Mouse (Mus musculus) forebrain, postnatal 0 days (tissue): Measurements from ENCODE around the gene Usp19. TPM values are rescaled to one million over a fixed set of nuclear protein-coding genes. Genes with fewer than 3 reads are reported as not detected.

Experiments
- ATAC-seq: fragments of 200-750 bp; cut with Nextera tagmentation; 2 replicates; pipeline ENCODE4 v1.8.0; 2017; ENCODE audit warnings: mild to moderate bottlenecking, moderate library complexity
- DNase-seq: peaks from one replicate; pipeline ENCODE4 v3.0.0-alpha.2; 2015
- H3K27ac ChIP-seq: fragments of 300-500 bp; sonication (generic); 2 replicates; pipeline ENCODE4 v1.5.1; 2014; ENCODE audit warnings: low read depth, mild to moderate bottlenecking, antibody characterized with exemption, low read length, moderate library complexity, mixed read lengths
- H3K27me3 ChIP-seq: fragments of 300-500 bp; sonication (generic); 2 replicates; pipeline ENCODE4 v1.6.1; 2014; ENCODE audit warnings: mild to moderate bottlenecking, low read length, mixed read lengths; ENCODE audit not compliant: insufficient read depth
- H3K36me3 ChIP-seq: fragments of 300-500 bp; sonication (generic); 2 replicates; pipeline ENCODE4 v1.6.1; 2014; ENCODE audit warnings: mild to moderate bottlenecking, moderate library complexity; ENCODE audit not compliant: insufficient read depth
- H3K4me1 ChIP-seq: fragments of 300-500 bp; sonication (generic); 2 replicates; pipeline ENCODE4 v1.6.1; 2014; ENCODE audit warnings: antibody characterized with exemption; ENCODE audit not compliant: insufficient read depth
- H3K4me2 ChIP-seq: fragments of 300-500 bp; sonication (generic); 2 replicates; pipeline ENCODE4 v1.6.1; 2014; ENCODE audit warnings: low read depth, mild to moderate bottlenecking, moderate library complexity
- H3K4me3 ChIP-seq: fragments of 300-500 bp; sonication (generic); 2 replicates; pipeline ENCODE4 v1.5.1; 2014; ENCODE audit warnings: low read depth, low read length, mixed read lengths
- H3K9ac ChIP-seq: fragments of 300-500 bp; sonication (generic); 2 replicates; pipeline ENCODE4 v1.6.1; 2014; ENCODE audit warnings: mild to moderate bottlenecking
- H3K9me3 ChIP-seq: fragments of 300-500 bp; sonication (generic); 2 replicates; pipeline ENCODE4 v1.6.1; 2016; ENCODE audit warnings: low read length
- CTCF ChIP-seq: sonication (generic); IDR thresholded peaks from 2 replicates; pipeline ENCODE4 v1.5.1; 2016; ENCODE audit warnings: antibody characterized with exemption, control low read depth, low read depth
- WGBS: fragments of 180-500 bp; shearing (Covaris S2); extraction: QIAGEN DNeasy Blood & Tissue Kit; methylation state at CpG from one replicate; pipeline ENCODE4 v1.1.7; 2014; 5-methylcytosine and 5-hydroxymethylcytosine counted together
- polyA plus RNA-seq: library from polyadenylated mRNA; unstranded; fragments of >200 nt; fragmentation: Nextera tagmentation; extraction: Ambion mirVana; gene quantifications from 2 replicates; pipeline ENCODE4 v1.2.1, GENCODE M21; 2015
- total RNA-seq: library from RNA; depleted of rRNA; stranded (reverse); fragments of >200 nt; gene quantifications from 2 replicates; pipeline ENCODE4 v1.2.3, GENCODE M21; 2014; rRNA removed

The Usp19 gene
- total and polyA plus RNA-seq, 2 experiments from 2014 or later = 41.5 to 97.0 TPM

GRCm38 (mm10) chr9:108530954-108531353 is 40.6 kb downstream of the Usp19 start:
- ATAC-seq (no peak), DNase-seq (no peak)
- H3K9me3 ChIP-seq = no peaks in the 10 kb centered on the region
- no peaks in the 10 kb centered on the region for H3K4me1 ChIP-seq
- TF ChIP-seq CTCF = no peak
- H3K4me2 ChIP-seq = no peak overlapping the region
- no peaks in the 10 kb centered on the region for H3K27me3 ChIP-seq
- 92% methylated on average over 1 of the region's 1 CpGs for WGBS
- H3K4me3 ChIP-seq = no peak overlapping the region
- H3K9ac ChIP-seq = no peak overlapping the region
- H3K27ac ChIP-seq = no peak overlapping the region
- peaks cover 51% of the 10 kb centered on the region for H3K36me3 ChIP-seq

GRCm38 (mm10) chr9:108531496-108531895 is 41.1 kb downstream of the Usp19 start:
- Histone ChIP-seq H3K27me3 (no peaks in the 10 kb centered on the region), H3K9ac (no peak overlapping the region), H3K27ac (no peak overlapping the region), H3K36me3 (peaks cover 54% of the 10 kb centered on the region), H3K4me2 (no peak overlapping the region), H3K9me3 (no peaks in the 10 kb centered on the region), H3K4me1 (no peaks in the 10 kb centered on the region), H3K4me3 (no peak overlapping the region)
- no peak for TF ChIP-seq CTCF
- 96% methylated on average over 1 of the region's 1 CpGs for WGBS
- no peak for ATAC-seq
- DNase-seq = no peak

GRCm38 (mm10) chr9:108540846-108541245 is 50.4 kb downstream of the Usp19 start:
- Histone ChIP-seq H3K4me1 (no peaks in the 10 kb centered on the region), H3K4me3 (no peak overlapping the region), H3K4me2 (no peak overlapping the region), H3K27me3 (no peaks in the 10 kb centered on the region), H3K9ac (no peak overlapping the region), H3K9me3 (no peaks in the 10 kb centered on the region), H3K36me3 (peaks cover 68% of the 10 kb centered on the region), H3K27ac (no peak overlapping the region)
- TF ChIP-seq CTCF = no peak
- DNase-seq (no peak), ATAC-seq (no peak)

- no peak for DNase-seq
- Histone ChIP-seq H3K9ac (no peak overlapping the region), H3K36me3 (peaks cover 69% of the 10 kb centered on the region), H3K4me3 (no peak overlapping the region), H3K9me3 (no peaks in the 10 kb centered on the region), H3K4me1 (no peaks in the 10 kb centered on the region), H3K4me2 (no peak overlapping the region), H3K27me3 (no peaks in the 10 kb centered on the region), H3K27ac (no peak overlapping the region)
- no peak for TF ChIP-seq CTCF
- no peak for ATAC-seq
- 91% methylated on average over 3 of the region's 3 CpGs for WGBS
Measured at GRCm38 (mm10) chr9:108545986-108546385, 55.6 kb downstream of the Usp19 start.

GRCm38 (mm10) chr9:108546875-108547274 is 56.5 kb downstream of the Usp19 start:
- peaks cover 64% of the 10 kb centered on the region for H3K36me3 ChIP-seq
- H3K4me1 ChIP-seq = no peaks in the 10 kb centered on the region
- H3K27ac ChIP-seq = no peak overlapping the region
- H3K27me3 ChIP-seq = no peaks in the 10 kb centered on the region
- 95% methylated on average over 1 of the region's 1 CpGs for WGBS
- TF ChIP-seq CTCF = no peak
- ATAC-seq = no peak
- no peak overlapping the region for H3K4me3 ChIP-seq
- no peaks in the 10 kb centered on the region for H3K9me3 ChIP-seq
- DNase-seq = no peak
- H3K9ac ChIP-seq = no peak overlapping the region
- no peak overlapping the region for H3K4me2 ChIP-seq

Other genes starting within 250 kb of the Usp19 start
- gene Dag1, start 226.6 kb upstream of the Usp19 start, total RNA-seq = 86.9 and 114 TPM in 2 replicates
- gene Dag1, start 226.6 kb upstream of the Usp19 start, polyA plus RNA-seq = 64.3 and 77.4 TPM in 2 replicates
- gene Nicn1, start 200.2 kb upstream of the Usp19 start, total RNA-seq = 66.6 and 67.7 TPM in 2 replicates
- 115 and 134 TPM in 2 replicates for gene Nicn1, start 200.2 kb upstream of the Usp19 start, polyA plus RNA-seq
- gene Amt, start 193.7 kb upstream of the Usp19 start, total RNA-seq = 25.9 and 32.6 TPM in 2 replicates
- gene Amt, start 193.7 kb upstream of the Usp19 start, polyA plus RNA-seq = 14.6 and 20.1 TPM in 2 replicates
- gene Rhoa, start 184.5 kb upstream of the Usp19 start, total RNA-seq = 119 and 126 TPM in 2 replicates
- gene Rhoa, start 184.5 kb upstream of the Usp19 start, polyA plus RNA-seq = 238 and 271 TPM in 2 replicates
- gene Tcta, start 184.4 kb upstream of the Usp19 start, total RNA-seq = 47.7 and 50.0 TPM in 2 replicates
- 59.2 and 66.2 TPM in 2 replicates for gene Tcta, start 184.4 kb upstream of the Usp19 start, polyA plus RNA-seq
- 184 and 264 TPM in 2 replicates for gene Gpx1, start 151.7 kb upstream of the Usp19 start, total RNA-seq
- gene Gpx1, start 151.7 kb upstream of the Usp19 start, polyA plus RNA-seq = 446 and 498 TPM in 2 replicates
- gene Usp4, start 142.7 kb upstream of the Usp19 start, total RNA-seq = 112 and 134 TPM in 2 replicates
- 93.9 and 112 TPM in 2 replicates for gene Usp4, start 142.7 kb upstream of the Usp19 start, polyA plus RNA-seq
- 2.8 and 4.2 TPM in 2 replicates for gene 1700102P08Rik, start 97.8 kb upstream of the Usp19 start, total RNA-seq
- gene 1700102P08Rik, start 97.8 kb upstream of the Usp19 start, polyA plus RNA-seq = 0.87 and 1.2 TPM in 2 replicates
- gene Ccdc36, start 62.1 kb upstream of the Usp19 start, total RNA-seq = 1.8 and 1.9 TPM in 2 replicates
- 1.2 and 1.8 TPM in 2 replicates for gene Ccdc36, start 62.1 kb upstream of the Usp19 start, polyA plus RNA-seq
- not detected in 2 replicates for gene BC048562, start 54.1 kb upstream of the Usp19 start, total RNA-seq
- not detected in 2 replicates for gene BC048562, start 54.1 kb upstream of the Usp19 start, polyA plus RNA-seq
- 37.2 and 38.7 TPM in 2 replicates for gene Ccdc71, start 30.1 kb upstream of the Usp19 start, total RNA-seq
- 51.6 and 55.8 TPM in 2 replicates for gene Ccdc71, start 30.1 kb upstream of the Usp19 start, polyA plus RNA-seq
- 68.7 and 95.6 TPM in 2 replicates for gene Klhdc8b, start 29.0 kb upstream of the Usp19 start, total RNA-seq
- gene Klhdc8b, start 29.0 kb upstream of the Usp19 start, polyA plus RNA-seq = 45.5 and 56.5 TPM in 2 replicates
- 22.5 and 36.3 TPM in 2 replicates for gene Lamb2, start 10.9 kb upstream of the Usp19 start, total RNA-seq
- gene Lamb2, start 10.9 kb upstream of the Usp19 start, polyA plus RNA-seq = 9.1 and 12.5 TPM in 2 replicates
- 121 and 155 TPM in 2 replicates for gene Qars, start 17.1 kb downstream of the Usp19 start, total RNA-seq
- 55.1 and 59.5 TPM in 2 replicates for gene Qars, start 17.1 kb downstream of the Usp19 start, polyA plus RNA-seq
- 206 and 265 TPM in 2 replicates for gene Qrich1, start 26.2 kb downstream of the Usp19 start, total RNA-seq
- 109 and 123 TPM in 2 replicates for gene Qrich1, start 26.2 kb downstream of the Usp19 start, polyA plus RNA-seq
- 115 and 129 TPM in 2 replicates for gene Impdh2, start 69.7 kb downstream of the Usp19 start, total RNA-seq
- 102 and 106 TPM in 2 replicates for gene Impdh2, start 69.7 kb downstream of the Usp19 start, polyA plus RNA-seq
- gene Ndufaf3, start 76.8 kb downstream of the Usp19 start, total RNA-seq = 70.7 and 71.3 TPM in 2 replicates
- 104 and 108 TPM in 2 replicates for gene Ndufaf3, start 76.8 kb downstream of the Usp19 start, polyA plus RNA-seq
- gene Dalrd3, start 79.3 kb downstream of the Usp19 start, total RNA-seq = 99.6 and 115 TPM in 2 replicates
- 221 and 261 TPM in 2 replicates for gene Dalrd3, start 79.3 kb downstream of the Usp19 start, polyA plus RNA-seq
- 353 and 511 TPM in 2 replicates for gene Wdr6, start 88.1 kb downstream of the Usp19 start, total RNA-seq
- gene Wdr6, start 88.1 kb downstream of the Usp19 start, polyA plus RNA-seq = 206 and 283 TPM in 2 replicates
- gene P4htm, start 107.1 kb downstream of the Usp19 start, total RNA-seq = 29.2 and 39.3 TPM in 2 replicates
- gene P4htm, start 107.1 kb downstream of the Usp19 start, polyA plus RNA-seq = 35.4 and 39.9 TPM in 2 replicates
- gene Arih2, start 158.8 kb downstream of the Usp19 start, total RNA-seq = 68.2 and 70.9 TPM in 2 replicates
- gene Arih2, start 158.8 kb downstream of the Usp19 start, polyA plus RNA-seq = 32.3 and 40.3 TPM in 2 replicates
- gene Slc25a20, start 171.5 kb downstream of the Usp19 start, total RNA-seq = 37.6 and 40.5 TPM in 2 replicates
- 35.2 and 39.6 TPM in 2 replicates for gene Slc25a20, start 171.5 kb downstream of the Usp19 start, polyA plus RNA-seq
- 81.2 and 104 TPM in 2 replicates for gene Prkar2a, start 198.7 kb downstream of the Usp19 start, total RNA-seq
- gene Prkar2a, start 198.7 kb downstream of the Usp19 start, polyA plus RNA-seq = 23.0 and 34.3 TPM in 2 replicates